Mouse (Mus musculus) neural tube, embryonic 10.5 days (tissue): ENCODE measurements around the gene Clpb.

Experiments used
- DNase-seq: peaks from one replicate; pipeline ENCODE4 v3.0.0-alpha.2; 2017; ENCODE audit warnings: low spot score; ENCODE audit errors: extremely low spot score

The Clpb gene

GRCm38 (mm10) chr7:101725081-101725480, 61.6 kb downstream of the Clpb start:
- DNase-seq: peak; percentile 32

- DNase-seq: no peak
Measured at GRCm38 (mm10) chr7:101726980-101727379, 63.5 kb downstream of the Clpb start.

- DNase-seq: no peak
Measured at GRCm38 (mm10) chr7:101732096-101732495, 68.7 kb downstream of the Clpb start.

- no peak for DNase-seq
Measured at GRCm38 (mm10) chr7:101733042-101733441, 69.6 kb downstream of the Clpb start.

- DNase-seq: no peak
Measured at GRCm38 (mm10) chr7:101735297-101735696, 71.9 kb downstream of the Clpb start.

GRCm38 (mm10) chr7:101737735-101738134, 74.3 kb downstream of the Clpb start:
- DNase-seq: no peak

- no peak for DNase-seq
Measured at GRCm38 (mm10) chr7:101739602-101740001, 76.2 kb downstream of the Clpb start.

- DNase-seq: no peak
Measured at GRCm38 (mm10) chr7:101743487-101743886, 80.1 kb downstream of the Clpb start.

- DNase-seq: peak; percentile 37
Measured at GRCm38 (mm10) chr7:101746559-101747334, 83.3 kb downstream of the Clpb start.

GRCm38 (mm10) chr7:101750268-101750667, 86.8 kb downstream of the Clpb start:
- no peak for DNase-seq

GRCm38 (mm10) chr7:101752346-101752745, 88.9 kb downstream of the Clpb start:
- DNase-seq: no peak

- no peak for DNase-seq
Measured at GRCm38 (mm10) chr7:101753492-101753891, 90.1 kb downstream of the Clpb start.

GRCm38 (mm10) chr7:101754416-101754815, 91.0 kb downstream of the Clpb start:
- no peak for DNase-seq

- no peak for DNase-seq
Measured at GRCm38 (mm10) chr7:101755301-101755700, 91.9 kb downstream of the Clpb start.

GRCm38 (mm10) chr7:101761899-101762780, 98.7 kb downstream of the Clpb start:
- no peak for DNase-seq

GRCm38 (mm10) chr7:101767335-101767907, 104.0 kb downstream of the Clpb start:
- no peak for DNase-seq

GRCm38 (mm10) chr7:101770051-101770450, 106.6 kb downstream of the Clpb start:
- no peak for DNase-seq

GRCm38 (mm10) chr7:101771604-101772003, 108.2 kb downstream of the Clpb start:
- DNase-seq: no peak

- DNase-seq: no peak
Measured at GRCm38 (mm10) chr7:101772687-101773086, 109.3 kb downstream of the Clpb start.

GRCm38 (mm10) chr7:101777053-101777452, 113.6 kb downstream of the Clpb start:
- DNase-seq: no peak

GRCm38 (mm10) chr7:101817861-101818401, 154.5 kb downstream of the Clpb start, which contains the start of gene Phox2a:
Gene Phox2a, plus strand, starts transcription at chr7:101818313.
- DNase-seq: peak; percentile 47
